Mouse (Mus musculus) stomach, embryonic 15.5 days (tissue): ENCODE data around the gene Wdr73. TPM values are rescaled to one million over a fixed set of nuclear protein-coding genes. Genes with fewer than 3 reads are reported as not detected.
A peak's percentile ranks its signal among the peaks of the same experiment; 100 is the strongest.

Experiments
- ATAC-seq: fragments of 200-750 bp; cut with Nextera tagmentation; 2 replicates; pipeline ENCODE4 v1.8.0; 2017; ENCODE audit warnings: low read depth, moderate number of reproducible peaks, moderate TSS enrichment; ENCODE audit not compliant: insufficient read depth, low FRiP score
- H3K27ac ChIP-seq: fragments of 300-500 bp; sonication (generic); 2 replicates; pipeline ENCODE4 v1.5.1; 2015; ENCODE audit warnings: mild to moderate bottlenecking, inconsistent platforms
- H3K27me3 ChIP-seq: fragments of 300-500 bp; sonication (generic); replicated peaks from 2 replicates; pipeline ENCODE4 v1.6.1; 2015; ENCODE audit warnings: inconsistent platforms
- H3K36me3 ChIP-seq: fragments of 300-500 bp; sonication (generic); 2 replicates; pipeline ENCODE4 v1.6.1; 2015; ENCODE audit warnings: inconsistent platforms
- H3K4me1 ChIP-seq: fragments of 300-500 bp; sonication (generic); 2 replicates; pipeline ENCODE4 v1.6.1; 2015; ENCODE audit warnings: inconsistent platforms
- H3K4me2 ChIP-seq: fragments of 300-500 bp; sonication (generic); 2 replicates; pipeline ENCODE4 v1.6.1; 2015; ENCODE audit warnings: mild to moderate bottlenecking, inconsistent platforms
- H3K4me3 ChIP-seq: fragments of 300-500 bp; sonication (generic); replicated peaks from 2 replicates; pipeline ENCODE4 v1.5.1; 2015; ENCODE audit warnings: inconsistent platforms
- H3K9ac ChIP-seq: fragments of 300-500 bp; sonication (generic); 2 replicates; pipeline ENCODE4 v1.6.1; 2015; ENCODE audit warnings: inconsistent platforms
- H3K9me3 ChIP-seq: fragments of 300-500 bp; sonication (generic); 2 replicates; pipeline ENCODE4 v1.6.1; 2016; ENCODE audit warnings: inconsistent platforms
- WGBS: fragments of 180-500 bp; shearing (Covaris S2); methylation state at CpG from one replicate; pipeline ENCODE4 v1.1.7; 2015; 5-methylcytosine and 5-hydroxymethylcytosine counted together
- polyA plus RNA-seq: library from polyadenylated mRNA; unstranded; fragments of >200 nt; fragmentation: Nextera tagmentation; extraction: Ambion mirVana; gene quantifications from 2 replicates; pipeline ENCODE4 v1.2.1, GENCODE M21; 2015

Gene Wdr73
- polyA plus RNA-seq, 1 experiment from 2014 or later, result 33.2 TPM

DNA sequence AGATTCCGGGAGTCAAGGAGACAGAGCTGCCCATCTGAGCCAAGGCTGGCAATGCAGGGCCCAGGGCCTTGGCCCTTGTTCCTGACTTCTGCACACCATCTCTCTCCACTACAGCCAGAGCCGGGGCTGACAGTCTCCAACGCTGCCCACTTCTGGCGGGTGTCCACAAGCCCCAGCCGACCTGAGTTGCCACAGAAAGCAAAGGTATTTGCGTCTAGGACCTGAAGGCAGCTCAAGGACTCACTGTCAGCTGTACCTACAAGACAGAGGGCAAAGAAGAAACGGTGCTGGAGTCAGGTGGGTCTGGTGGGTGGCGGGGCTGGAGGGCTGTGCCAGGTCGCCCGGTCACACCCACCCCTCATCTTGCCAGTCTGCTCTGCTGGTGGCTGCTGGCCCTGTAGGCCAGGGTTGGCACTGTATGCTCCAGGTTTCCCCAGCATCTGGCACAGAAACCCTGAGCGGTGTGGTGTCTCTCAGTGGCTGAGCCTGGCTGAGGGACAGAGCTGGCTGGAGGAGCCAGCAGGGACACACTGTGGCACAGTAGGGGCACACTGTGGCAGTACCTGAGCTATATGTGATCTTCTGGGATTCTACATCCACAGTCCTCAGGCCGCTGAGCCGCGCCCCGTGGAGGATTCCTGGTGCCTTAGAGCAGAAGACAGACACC is 7.8 kb downstream of the Wdr73 start:
- ATAC-seq, result no peak
- WGBS, result 94% methylated on average over 15 of the region's 15 CpGs
- H3K27me3 ChIP-seq, result no peaks in the 10 kb centered on the region
- H3K4me3 ChIP-seq, result no peak overlapping the region
- H3K9ac ChIP-seq, result no peak overlapping the region
- H3K4me1 ChIP-seq, result peaks cover 13% of the 10 kb centered on the region; the same call in 1 of the 2 replicates
- no peak overlapping the region for H3K27ac ChIP-seq
- H3K4me2 ChIP-seq, result no peak overlapping the region
- peaks cover 55% of the 10 kb centered on the region for H3K36me3 ChIP-seq
- H3K9me3 ChIP-seq, result no peaks in the 10 kb centered on the region

DNA sequence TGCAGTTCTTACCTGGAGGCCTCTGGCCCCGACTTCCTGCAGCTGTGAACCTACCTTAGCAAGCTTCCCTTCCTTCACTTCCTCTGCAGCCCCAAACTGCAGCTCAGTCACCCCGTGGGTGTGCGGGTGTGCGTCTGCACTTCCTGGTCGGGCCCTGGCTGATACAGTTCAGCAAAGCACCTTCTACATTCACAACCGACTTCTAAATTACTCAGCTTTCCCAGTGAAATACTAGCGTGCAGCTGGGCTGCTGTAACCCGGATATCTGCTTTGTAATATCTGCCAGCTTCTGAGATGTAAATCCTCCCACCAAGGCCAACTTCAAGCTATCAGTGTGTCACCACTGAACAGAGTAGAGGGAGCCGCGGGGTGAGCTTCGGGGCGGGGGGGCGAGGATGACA is 11.2 kb downstream of the Wdr73 start:
- Histone ChIP-seq H3K4me2 (no peak overlapping the region), H3K4me1 (peaks cover 13% of the 10 kb centered on the region; the same call in 1 of the 2 replicates), H3K4me3 (no peak overlapping the region), H3K9me3 (no peaks in the 10 kb centered on the region), H3K27ac (peak overlapping the region; percentile 63; the same call in 1 of the 2 replicates), H3K27me3 (no peaks in the 10 kb centered on the region), H3K36me3 (peaks cover 32% of the 10 kb centered on the region), H3K9ac (no peak overlapping the region)
- ATAC-seq, result no peak
- 73% methylated on average over 13 of the region's 13 CpGs for WGBS

DNA sequence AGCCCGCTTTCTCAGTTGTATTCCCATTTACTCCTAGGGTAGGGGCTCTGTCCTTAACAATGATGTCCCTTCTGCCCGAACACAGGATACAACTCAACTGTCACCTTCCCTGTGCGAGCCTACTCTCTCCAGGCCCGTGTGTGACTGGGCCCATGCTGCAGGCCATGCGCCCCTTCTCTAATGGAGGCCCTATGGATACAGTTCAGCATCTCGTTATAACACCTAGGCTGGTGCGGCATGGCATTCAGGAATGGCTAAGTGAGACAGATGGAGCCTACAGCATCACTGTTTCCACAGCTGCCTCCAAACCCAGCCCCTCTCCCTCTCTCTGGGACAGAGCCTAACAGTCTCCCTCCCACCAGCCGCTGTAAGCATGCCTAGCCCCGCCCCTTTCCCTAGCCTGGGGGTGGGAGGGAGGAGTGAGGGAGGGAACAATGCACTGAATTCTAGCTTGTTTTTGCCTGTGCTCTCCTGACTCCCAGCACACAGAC is 12.0 kb downstream of the Wdr73 start:
- Histone ChIP-seq H3K4me3 (no peak overlapping the region), H3K36me3 (peaks cover 32% of the 10 kb centered on the region), H3K9ac (no peak overlapping the region), H3K27me3 (no peaks in the 10 kb centered on the region), H3K4me2 (no peak overlapping the region), H3K4me1 (peaks cover 13% of the 10 kb centered on the region; the same call in 1 of the 2 replicates), H3K9me3 (no peaks in the 10 kb centered on the region), H3K27ac (peak overlapping the region; percentile 63; the same call in 1 of the 2 replicates)
- 38% methylated on average over 9 of the region's 9 CpGs for WGBS
- ATAC-seq, result peak; percentile 72

DNA sequence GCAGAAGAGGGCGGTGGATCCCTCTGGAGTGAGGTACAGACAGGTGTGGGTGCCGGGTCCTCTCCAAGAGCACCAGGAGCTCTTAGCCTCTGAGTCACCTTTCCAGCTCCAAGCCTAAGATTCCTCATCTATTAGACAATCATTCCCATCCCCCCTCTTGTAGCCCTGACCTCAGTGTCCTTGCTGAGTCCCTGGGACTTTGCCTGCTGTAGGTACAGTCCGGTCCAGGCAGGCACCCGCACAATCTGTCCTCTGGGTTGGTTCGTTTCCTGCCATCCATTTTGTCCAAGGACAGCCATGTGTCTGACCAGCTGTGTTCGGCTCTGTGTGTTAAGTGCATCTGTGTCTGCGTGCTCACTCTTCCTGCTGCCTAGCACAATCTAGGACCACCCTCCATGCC is 12.5 kb downstream of the Wdr73 start:
- H3K27ac ChIP-seq, result peak overlapping the region; percentile 63; the same call in 1 of the 2 replicates
- WGBS, result 64% methylated on average over 7 of the region's 7 CpGs

DNA sequence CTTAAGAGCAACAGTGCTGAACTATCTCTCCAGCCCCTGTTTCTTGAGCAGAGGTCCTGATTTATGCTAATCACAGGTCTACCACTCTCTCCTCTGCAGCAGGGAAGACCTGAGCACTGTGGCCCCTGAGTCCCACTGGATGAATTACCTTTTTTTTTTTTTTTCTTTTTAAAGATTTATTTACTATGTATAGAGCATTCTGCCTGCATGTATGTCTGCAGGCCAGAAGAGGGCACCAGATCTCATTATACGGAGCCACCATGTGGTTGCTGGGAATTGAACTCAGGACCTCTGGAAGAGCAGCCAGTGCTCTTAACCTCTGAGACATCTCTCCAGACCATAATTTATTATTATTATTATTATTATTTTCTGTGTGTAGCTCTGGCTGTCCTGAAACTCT is 15.4 kb downstream of the Wdr73 start:
- no peak overlapping the region for H3K27ac ChIP-seq
- no peak for ATAC-seq
- WGBS, result 13% methylated on average over 1 of the region's 1 CpGs

More for the DNA sequence above, 12.5 kb downstream of the Wdr73 start:
- Histone ChIP-seq H3K9me3 (no peaks in the 10 kb centered on the region), H3K9ac (no peak overlapping the region), H3K4me3 (no peak overlapping the region), H3K4me1 (peaks cover 13% of the 10 kb centered on the region; the same call in 1 of the 2 replicates), H3K27me3 (no peaks in the 10 kb centered on the region), H3K4me2 (no peak overlapping the region), H3K36me3 (peaks cover 31% of the 10 kb centered on the region)
- peak; percentile 28; the same call in 1 of the 2 replicates for ATAC-seq

DNA sequence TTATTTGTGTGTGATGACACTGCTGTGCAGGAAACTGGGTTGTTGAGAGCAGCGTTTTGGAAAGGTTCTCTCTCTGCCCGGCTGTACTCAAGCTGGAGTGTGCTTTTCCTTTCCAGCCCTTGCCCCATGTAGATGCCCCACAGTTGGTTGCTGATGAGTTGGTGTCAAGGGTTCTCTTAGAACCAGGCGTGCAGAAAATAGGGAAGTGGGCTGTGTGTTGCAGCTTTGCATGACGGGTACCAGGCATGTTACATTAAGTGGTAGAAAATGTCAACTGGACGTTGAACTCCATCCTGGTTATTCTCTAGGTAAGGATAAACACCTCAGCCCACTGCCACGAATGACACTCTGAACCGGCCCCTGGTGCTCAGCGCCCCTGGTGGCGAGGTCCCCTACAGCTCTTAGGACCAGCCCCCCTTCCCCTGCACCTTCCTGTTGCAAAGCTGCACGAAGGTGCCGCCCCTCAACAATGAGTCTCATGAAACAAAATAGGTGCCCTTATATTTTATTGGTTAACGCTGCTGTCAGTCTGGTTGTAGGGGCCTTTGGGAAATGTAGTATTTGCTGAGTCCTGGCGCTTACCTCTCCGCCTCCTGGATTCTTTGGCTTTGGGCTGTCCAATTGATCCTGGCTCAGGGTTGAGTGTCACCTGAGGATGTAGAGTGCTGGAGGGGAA is 18.1 kb downstream of the Wdr73 start:
- WGBS, result 17% methylated on average over 14 of the region's 14 CpGs

More for the DNA sequence above, 15.4 kb downstream of the Wdr73 start:
- no peak overlapping the region for H3K9ac ChIP-seq
- H3K27me3 ChIP-seq, result no peaks in the 10 kb centered on the region
- peaks cover 13% of the 10 kb centered on the region; the same call in 1 of the 2 replicates for H3K4me1 ChIP-seq
- no peak overlapping the region for H3K4me3 ChIP-seq
- no peaks in the 10 kb centered on the region for H3K9me3 ChIP-seq
- H3K36me3 ChIP-seq, result peaks cover 3% of the 10 kb centered on the region
- no peak overlapping the region for H3K4me2 ChIP-seq

DNA sequence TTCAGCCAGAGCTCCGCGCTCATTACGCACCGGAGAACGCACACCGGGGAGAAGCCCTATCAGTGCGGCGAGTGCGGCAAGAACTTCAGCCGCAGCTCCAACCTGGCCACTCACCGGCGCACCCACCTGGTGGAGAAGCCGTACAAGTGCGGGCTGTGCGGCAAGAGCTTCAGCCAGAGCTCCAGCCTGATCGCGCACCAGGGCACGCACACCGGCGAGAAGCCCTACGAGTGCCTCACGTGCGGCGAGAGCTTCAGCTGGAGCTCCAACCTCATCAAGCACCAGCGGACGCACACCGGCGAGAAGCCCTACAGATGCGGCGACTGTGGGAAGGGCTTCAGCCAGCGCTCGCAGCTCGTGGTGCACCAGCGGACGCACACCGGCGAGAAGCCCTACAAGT is 25.3 kb downstream of the Wdr73 start:
- Histone ChIP-seq H3K36me3 (peaks cover 32% of the 10 kb centered on the region), H3K27me3 (no peaks in the 10 kb centered on the region), H3K4me3 (no peak overlapping the region), H3K9ac (no peak overlapping the region), H3K4me2 (no peak overlapping the region), H3K4me1 (no peaks in the 10 kb centered on the region), H3K9me3 (no peaks in the 10 kb centered on the region), H3K27ac (no peak overlapping the region)
- 0 out of 2 replicates have a peak, but pooled peaks have one; percentile 22 for ATAC-seq
- WGBS, result 62% methylated on average over 37 of the region's 37 CpGs

More for the DNA sequence above, 18.1 kb downstream of the Wdr73 start:
- Histone ChIP-seq H3K9ac (no peak overlapping the region), H3K4me3 (peak overlapping the region; percentile 16), H3K9me3 (no peaks in the 10 kb centered on the region), H3K36me3 (no peaks in the 10 kb centered on the region), H3K27ac (no peak overlapping the region), H3K4me2 (peak overlapping the region; percentile 45), H3K4me1 (no peaks in the 10 kb centered on the region), H3K27me3 (no peaks in the 10 kb centered on the region)
- peak; percentile 92 for ATAC-seq

DNA sequence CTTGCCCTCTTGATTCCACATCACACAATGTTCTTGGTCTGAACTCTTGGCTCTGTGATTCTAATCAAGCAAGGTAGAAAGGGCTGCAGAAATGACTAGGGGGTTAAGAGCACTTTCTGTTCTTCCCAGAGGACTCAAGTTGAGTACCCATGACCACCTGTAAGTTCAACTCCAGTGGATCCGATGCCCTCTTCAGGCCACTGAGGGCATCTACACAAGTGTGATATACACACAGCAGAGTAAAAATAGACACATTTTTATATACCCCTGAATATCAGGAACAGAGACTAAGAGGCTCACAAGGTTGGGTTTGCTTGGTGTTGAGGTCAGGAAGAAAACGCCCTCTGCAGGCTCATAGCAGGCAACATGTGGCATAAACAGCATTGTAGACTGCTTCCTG is 27.4 kb downstream of the Wdr73 start:
- WGBS, result 92% methylated on average over 2 of the region's 2 CpGs
- Histone ChIP-seq H3K9ac (no peak overlapping the region), H3K9me3 (no peaks in the 10 kb centered on the region), H3K27ac (no peak overlapping the region), H3K4me2 (no peak overlapping the region), H3K4me3 (no peak overlapping the region), H3K36me3 (peaks cover 42% of the 10 kb centered on the region), H3K27me3 (no peaks in the 10 kb centered on the region), H3K4me1 (no peaks in the 10 kb centered on the region)
- no peak for ATAC-seq

DNA sequence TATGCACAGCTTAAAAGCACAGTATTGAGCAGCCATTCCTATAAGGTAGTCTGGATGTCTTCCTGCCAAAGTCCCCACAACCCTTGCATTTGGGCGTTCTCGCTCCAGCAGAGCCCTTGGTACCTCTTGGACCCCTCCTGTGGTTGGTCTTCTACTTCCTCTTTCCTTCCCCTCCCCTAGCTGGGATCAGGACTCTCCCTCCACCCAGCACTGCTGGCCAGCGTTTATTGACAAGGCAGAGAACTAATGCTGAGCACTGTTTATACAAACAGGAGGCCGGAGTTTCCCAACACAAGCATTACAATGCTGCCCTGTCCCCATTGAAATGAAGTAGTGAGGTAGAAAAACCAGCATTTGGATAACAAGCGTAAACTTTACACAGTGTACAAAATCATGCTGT is 28.0 kb downstream of the Wdr73 start:
- ATAC-seq, result no peak
- H3K36me3 ChIP-seq, result peaks cover 42% of the 10 kb centered on the region
- WGBS, result 78% methylated on average over 5 of the region's 5 CpGs

DNA sequence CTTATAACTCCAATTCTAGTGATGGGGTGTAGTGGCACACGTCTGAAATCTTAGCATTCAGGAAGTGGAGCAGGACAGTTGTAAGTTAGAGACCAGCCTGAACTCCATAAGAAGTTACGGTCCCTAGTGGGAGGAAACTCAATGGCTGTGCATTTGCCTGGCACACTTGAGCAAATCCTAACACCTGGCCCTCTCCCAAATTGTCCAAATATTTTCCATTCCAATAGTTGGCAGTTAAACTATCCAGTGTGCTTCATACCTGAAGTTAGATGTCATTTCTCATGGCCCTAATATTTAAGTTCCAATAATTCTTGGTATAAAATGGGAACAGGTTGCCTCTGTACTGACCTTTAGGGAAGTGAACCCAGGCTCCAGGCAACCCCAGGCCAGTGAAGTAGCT is 32.4 kb downstream of the Wdr73 start:
- no peak overlapping the region for H3K4me3 ChIP-seq
- H3K27ac ChIP-seq, result no peak overlapping the region
- no peak overlapping the region for H3K9ac ChIP-seq
- no peak overlapping the region for H3K4me2 ChIP-seq
- H3K27me3 ChIP-seq, result no peaks in the 10 kb centered on the region
- no peaks in the 10 kb centered on the region for H3K9me3 ChIP-seq
- H3K4me1 ChIP-seq, result peaks cover 13% of the 10 kb centered on the region; the same call in 1 of the 2 replicates
- WGBS, result 82% methylated on average over 2 of the region's 2 CpGs
- H3K36me3 ChIP-seq, result peaks cover 27% of the 10 kb centered on the region; the same call in 1 of the 2 replicates
- ATAC-seq, result no peak

More for the DNA sequence above, 28.0 kb downstream of the Wdr73 start:
- Histone ChIP-seq H3K4me2 (no peak overlapping the region), H3K4me1 (no peaks in the 10 kb centered on the region), H3K9ac (no peak overlapping the region), H3K9me3 (no peaks in the 10 kb centered on the region), H3K27me3 (no peaks in the 10 kb centered on the region), H3K4me3 (no peak overlapping the region), H3K27ac (no peak overlapping the region)

DNA sequence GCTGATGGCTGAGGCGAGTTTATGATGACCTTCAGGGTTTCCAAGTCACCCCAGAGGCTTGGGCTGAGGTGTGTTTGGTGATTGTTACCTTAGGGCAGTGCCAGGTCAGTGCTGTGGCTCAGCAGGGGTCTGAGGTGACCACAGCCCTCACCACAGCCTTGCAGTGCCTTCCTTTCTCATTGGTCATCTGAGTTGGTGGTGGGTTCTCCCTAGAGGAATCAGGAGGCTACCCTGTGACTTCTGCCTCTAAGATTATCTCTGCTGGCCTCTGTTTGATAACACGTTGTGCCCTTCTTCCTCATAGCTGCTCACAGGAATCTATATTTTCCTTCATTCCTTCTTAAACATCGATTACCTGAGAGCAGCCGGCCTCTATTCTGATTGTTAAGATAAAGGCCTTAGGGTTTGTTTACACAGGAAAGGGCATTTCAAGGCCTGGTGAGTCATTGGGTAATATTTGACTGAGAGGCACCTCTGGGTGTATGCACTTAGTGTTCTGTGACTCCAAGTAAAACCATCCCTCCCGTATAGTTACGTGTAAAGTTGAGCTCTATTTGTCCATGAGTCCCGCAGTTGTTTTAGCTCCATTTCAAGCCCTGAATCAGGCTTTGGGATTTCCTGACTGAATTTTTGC is 34.4 kb downstream of the Wdr73 start:
- Histone ChIP-seq H3K27me3 (no peaks in the 10 kb centered on the region), H3K27ac (peak overlapping the region; percentile 83), H3K9ac (no peak overlapping the region), H3K9me3 (no peaks in the 10 kb centered on the region), H3K4me2 (peak overlapping the region; percentile 32; the same call in 1 of the 2 replicates), H3K4me1 (peaks cover 26% of the 10 kb centered on the region; the same call in 1 of the 2 replicates), H3K36me3 (peaks cover 22% of the 10 kb centered on the region; the same call in 1 of the 2 replicates), H3K4me3 (no peak overlapping the region)
- WGBS, result 41% methylated on average over 7 of the region's 7 CpGs
- peak; percentile 88 for ATAC-seq
